Mouse (Mus musculus) embryo, embryonic 11 days (tissue): ENCODE data around the gene Ntng1.

Experiments used
- DNase-seq: peaks from one replicate; pipeline ENCODE4 v3.0.0-alpha.2; 2015

The Ntng1 gene

DNA sequence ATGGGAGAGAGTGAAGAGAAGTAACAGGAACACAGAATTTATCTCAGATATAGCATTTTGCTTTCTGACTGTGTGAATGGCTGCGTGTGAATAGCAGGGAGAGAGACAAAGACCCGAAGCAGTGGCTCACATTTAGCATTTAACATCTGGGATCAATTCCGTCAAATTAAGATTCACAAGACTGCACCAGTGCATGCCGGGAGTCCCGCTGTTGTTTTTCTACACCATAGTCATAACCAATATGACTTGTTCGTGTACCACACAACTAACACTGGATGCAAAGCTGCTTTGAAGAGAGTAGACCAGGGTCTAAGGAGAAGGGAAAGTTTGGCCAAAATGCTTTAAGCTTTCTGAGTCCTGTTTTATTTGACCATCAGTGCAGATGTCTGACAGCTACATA is 95.7 kb downstream of the Ntng1 start:
- DNase-seq: peak; percentile 64

DNA sequence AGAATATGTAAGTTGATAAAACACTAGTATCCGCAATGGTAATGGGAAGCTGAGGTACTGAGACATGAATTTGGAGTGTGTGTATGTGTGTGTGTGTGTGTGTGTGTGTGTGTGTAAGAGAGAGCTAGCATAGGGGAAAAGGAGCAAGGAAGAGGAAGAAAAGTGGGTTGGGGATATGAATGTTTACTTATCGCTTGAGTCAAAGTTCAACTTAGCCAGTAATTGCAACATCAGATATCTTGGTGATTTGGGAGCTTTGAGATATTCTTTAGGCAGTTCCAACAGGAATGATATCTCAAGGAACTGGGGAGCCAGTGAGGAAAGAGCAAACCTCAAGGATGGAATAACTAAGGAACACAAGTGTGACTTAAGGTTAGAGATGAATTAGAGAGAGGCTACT is 97.1 kb downstream of the Ntng1 start:
- DNase-seq: no peak

GRCm38 (mm10) chr3:110044209-110044608 is 99.6 kb downstream of the Ntng1 start:
- no peak for DNase-seq

DNA sequence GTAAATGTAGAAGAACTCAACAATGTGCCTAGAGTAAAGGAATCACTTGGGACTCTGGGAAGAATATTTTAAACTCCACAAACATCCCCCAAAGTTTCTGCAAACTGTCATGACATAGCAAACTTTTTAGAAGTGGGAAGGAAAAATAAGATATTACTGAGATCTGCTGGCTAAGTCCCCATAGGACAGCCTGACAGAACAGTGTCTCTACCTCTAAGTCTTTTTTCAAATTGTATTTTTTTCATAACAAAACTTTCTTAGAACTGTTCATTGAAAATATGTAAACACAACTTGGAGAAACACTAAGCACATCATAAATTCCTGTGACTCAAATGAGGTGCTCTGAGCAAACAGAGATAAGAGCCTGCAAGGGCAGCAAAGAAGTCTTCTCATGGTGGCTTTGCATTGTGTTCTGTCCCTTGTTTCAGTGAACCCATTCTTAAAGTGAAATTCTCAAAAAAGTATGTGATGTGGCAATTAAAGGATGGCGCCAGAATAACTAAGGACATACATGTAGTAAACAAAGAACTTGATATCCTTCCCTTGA is 100.1 kb downstream of the Ntng1 start:
- DNase-seq: no peak

- peak; percentile 58 for DNase-seq
These were observed 120.8 kb downstream of the Ntng1 start for GRCm38 (mm10) chr3:110022783-110023599.

- no peak for DNase-seq
These were observed 132.8 kb downstream of the Ntng1 start for GRCm38 (mm10) chr3:110010870-110011626.

DNA sequence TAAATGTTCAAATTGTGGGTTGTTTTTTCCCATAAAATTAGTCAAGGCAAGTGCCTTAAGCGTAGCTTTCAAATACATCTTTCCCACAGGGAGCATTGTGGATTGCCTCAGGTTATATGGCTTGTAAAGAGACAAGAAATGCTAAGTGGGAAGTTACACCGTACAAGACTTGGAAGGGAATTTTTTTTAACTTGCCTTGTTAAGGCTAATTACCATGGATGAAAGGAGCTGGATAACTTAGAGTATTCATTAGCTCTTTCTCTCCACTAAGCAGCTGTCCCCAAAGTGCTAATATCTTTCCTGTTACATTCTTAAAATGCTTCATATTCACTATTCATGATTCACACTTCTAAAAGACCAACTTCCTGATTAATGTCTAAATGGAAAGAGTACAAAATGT is 133.4 kb downstream of the Ntng1 start:
- no peak for DNase-seq

DNA sequence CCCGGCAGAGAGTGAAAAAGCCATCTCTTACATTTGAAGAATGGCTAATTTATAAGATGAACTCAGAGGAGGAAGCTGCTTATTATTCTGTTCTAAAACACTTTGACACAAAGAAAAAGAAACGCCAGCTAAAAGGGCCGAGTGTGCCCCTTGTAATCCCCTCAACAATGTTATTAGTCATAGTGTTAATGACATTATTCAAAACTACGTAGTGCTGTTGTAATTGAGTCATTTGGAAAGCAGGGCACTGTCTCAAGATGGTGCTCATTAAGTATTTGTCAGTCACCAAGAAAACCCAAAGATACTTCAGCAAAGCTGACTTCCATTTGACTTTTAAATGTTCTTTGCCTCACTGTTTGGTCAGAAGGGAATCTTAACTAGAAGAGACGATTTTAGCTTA is 143.5 kb downstream of the Ntng1 start:
- no peak for DNase-seq

- no peak for DNase-seq
These were observed 148.2 kb downstream of the Ntng1 start for GRCm38 (mm10) chr3:109995663-109996024.

DNA sequence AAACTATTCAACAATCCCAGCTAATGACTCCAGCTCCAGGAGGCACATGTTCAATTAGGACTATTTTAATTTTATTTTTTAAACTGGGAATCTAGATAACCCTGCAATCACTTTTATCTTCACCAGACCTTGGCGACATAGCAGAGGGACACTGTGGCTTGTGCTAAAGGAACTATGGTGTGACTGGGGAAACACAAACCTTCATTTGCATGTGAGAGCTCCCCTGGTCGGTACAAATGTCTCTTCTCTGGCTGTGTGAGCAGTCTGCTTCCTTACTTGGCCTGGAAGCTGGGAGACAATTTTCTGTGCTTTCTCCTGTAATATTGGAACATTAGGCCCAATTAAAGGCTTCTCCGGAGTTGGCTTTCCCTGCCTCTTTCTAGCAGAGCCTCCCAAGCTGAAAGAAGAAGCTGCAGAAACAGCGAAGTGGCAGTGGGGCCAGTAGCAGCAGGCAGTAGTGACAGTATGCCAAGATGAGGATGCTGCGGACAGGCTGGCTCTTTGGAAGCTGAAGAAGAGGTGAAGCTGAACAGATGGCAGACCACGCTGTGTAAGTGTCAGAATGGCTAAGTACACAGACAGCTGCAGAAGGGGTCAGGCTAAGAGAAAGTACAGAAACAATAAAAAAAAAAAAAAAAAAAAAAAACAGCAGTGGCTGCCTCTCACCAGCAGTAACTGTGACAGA is 148.7 kb downstream of the Ntng1 start:
- peak; percentile 17 for DNase-seq

DNA sequence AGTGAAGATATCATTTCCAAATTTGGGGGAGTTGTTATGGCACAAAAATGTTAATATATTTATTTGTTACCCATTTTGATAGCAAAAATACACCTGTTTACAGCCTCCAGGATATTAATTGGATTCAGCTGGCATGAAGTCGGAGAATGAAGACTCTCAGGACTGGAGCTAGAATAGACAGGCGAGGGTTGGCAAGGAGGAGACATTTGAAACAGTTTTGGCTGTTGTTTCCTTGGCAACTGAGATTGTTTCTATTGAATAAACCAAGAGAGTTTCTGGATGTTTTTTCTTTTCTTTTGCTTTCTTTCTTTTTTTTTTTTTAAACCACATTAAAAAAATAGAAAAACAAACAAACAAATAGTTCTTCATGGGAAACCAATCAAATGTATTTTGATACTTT is 159.7 kb downstream of the Ntng1 start:
- no peak for DNase-seq

DNA sequence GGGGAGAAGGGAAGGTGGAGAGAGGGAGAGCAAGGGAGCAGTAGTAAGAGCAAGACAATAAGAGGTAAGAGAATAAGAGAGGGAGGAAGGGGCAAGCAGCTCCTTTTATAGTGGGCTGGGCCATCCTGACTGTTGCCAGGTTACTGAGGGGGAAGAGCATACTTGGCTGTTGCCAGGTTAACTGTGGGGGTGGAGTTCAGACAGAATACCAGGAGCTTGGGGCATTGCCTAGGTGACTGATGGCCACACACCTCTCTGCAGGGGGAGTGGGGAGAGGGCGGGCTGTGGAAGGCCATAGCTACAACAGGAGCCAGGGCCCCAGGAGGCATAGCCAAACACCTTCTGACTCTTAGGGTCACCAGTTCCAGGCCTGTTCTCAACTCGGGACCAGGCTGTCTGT is 166.2 kb downstream of the Ntng1 start:
- no peak for DNase-seq

- no peak for DNase-seq
These were observed 168.7 kb downstream of the Ntng1 start for GRCm38 (mm10) chr3:109975106-109975505.

DNA sequence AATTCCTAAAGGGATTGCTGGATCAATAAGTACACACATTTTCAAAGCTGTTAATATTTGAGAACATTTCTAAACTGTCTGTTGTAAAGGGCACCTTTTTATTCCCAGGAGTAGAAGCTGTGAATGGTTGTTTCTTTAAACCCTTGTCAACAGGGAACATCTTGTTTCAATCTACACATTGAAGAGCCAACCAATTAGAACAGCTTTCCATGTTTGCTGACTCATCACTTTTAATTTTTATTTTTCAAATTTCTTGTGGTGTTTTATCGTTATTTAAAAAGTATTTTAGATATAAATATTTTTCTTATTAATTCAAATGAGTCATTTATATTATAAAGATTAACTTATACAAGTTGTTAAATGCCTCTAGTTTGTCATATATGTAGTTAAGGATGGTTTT is 172.3 kb downstream of the Ntng1 start:
- no peak for DNase-seq

GRCm38 (mm10) chr3:109970181-109970580 is 173.6 kb downstream of the Ntng1 start:
- DNase-seq: no peak

- DNase-seq: no peak
These were observed 181.2 kb downstream of the Ntng1 start for GRCm38 (mm10) chr3:109962631-109963030.

GRCm38 (mm10) chr3:109942960-109943359 is 200.9 kb downstream of the Ntng1 start:
- DNase-seq: no peak

DNA sequence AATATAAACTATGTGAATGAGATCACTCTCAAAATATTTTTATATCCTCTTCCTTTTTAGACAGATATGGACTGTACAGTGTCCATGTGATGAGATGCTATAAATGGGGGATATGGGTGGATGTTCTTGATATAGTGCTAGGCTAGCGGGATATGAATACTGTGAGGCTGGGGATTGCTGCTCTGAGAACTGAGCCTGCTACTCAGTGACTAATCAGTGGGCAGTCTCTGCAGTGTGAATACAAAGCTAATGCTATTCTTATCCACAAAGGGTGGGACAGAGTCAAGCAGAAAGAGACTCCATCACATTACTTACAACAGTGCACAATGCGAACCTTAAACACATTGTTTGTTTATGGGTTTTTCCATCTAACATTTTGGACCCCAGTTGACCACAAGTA is 206.2 kb downstream of the Ntng1 start:
- no peak for DNase-seq

DNA sequence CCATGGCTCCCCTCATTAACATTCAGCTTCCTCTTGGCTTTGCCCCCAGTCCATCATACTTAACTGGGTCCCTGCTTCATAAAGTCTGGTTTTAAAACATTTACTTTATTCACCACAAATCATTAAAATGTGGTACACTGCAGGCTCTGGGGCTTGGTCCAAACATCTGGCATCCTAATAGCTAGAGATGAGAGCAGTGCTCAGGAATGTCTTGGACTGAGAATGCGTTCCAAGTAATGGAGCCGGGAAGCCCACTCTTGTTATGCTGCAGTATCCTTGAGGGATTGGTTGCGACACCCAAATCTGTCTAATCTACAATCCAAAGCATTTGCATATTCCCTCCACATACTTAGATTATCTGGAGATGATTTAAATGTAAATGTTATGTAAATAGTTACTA is 207.5 kb downstream of the Ntng1 start:
- no peak for DNase-seq

GRCm38 (mm10) chr3:109932261-109932660 is 211.6 kb downstream of the Ntng1 start:
- no peak for DNase-seq

DNA sequence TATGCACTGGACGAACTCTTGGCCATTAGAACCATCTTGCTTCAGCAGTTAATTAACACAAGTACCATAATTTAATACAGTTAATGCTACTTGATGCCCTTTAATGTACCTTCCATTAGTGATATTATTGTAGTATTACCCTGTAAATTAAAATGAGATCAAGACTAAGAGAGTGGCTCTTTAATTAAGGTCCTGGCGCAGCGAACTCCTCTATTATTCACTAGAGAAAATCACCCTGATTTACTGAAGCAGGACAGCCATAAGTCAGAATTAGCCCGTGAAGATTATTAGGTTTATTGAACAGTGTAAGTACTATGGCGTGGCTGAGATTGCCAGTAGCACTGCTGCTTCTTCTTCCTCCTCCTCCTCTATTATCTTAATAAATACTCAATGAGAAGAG is 212.8 kb downstream of the Ntng1 start:
- DNase-seq: no peak

DNA sequence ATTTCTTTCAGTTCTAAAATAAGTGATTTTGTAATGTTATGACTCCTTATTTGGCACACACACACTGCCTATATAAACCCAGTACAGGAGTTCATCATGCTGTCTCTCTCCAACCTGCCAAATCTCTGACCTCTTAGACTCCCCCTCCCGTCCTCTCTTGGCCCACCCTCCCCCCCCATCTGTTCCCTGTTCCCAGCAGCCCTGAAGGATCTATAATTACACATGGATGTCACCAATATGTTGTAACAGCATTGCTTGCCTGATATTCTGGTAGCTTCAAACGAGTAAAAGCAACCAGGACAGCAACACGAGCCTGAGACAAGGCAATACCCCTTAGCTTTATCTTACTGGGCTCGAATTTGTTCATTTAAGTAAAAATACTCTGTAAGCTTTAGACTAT is 220.0 kb downstream of the Ntng1 start:
- no peak for DNase-seq

DNA sequence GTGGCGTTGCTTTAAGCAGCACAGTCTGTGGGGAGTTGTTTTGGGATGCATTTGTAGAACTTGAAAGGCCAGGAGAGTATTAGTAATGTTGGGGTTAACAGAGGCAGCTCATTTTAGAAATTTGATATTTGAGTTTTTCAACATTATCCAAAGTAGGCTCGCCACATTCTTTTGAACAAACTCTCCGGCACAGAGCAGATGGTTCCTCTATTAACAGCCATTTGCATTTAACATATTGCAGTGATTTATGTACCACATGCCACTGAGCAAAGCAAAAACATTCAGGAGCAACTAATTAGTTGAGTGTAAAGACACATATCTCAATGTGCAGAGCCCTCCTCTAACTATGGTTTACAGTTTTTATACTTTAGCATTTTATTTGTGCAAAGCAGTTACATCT is 224.8 kb downstream of the Ntng1 start:
- DNase-seq: no peak
